Mouse (Mus musculus): Measurements from ENCODE around the gene Gm10392.

GRCm38 (mm10) chr11:77503511-77503910 lies 15.5 kb downstream of the Gm10392 start:
- TF ChIP-seq CTCF (IDR thresholded peaks at IDR 0.05; ENCODE audit: borderline replicate concordance, control insufficient read depth, extremely low read depth, insufficient read depth, low read length, poor library complexity) (no peak), POLR2A (IDR thresholded peaks at IDR 0.05; ENCODE audit: control insufficient read depth, extremely low read depth, insufficient read depth, low read length, poor library complexity) (no peak)
